Mouse (Mus musculus) E14TG2a.4 (cell line): ENCODE measurements around the gene Nrp1.
A peak's percentile ranks its signal among the peaks of the same experiment; 100 is the strongest.

Experiments
- H3K27me3 ChIP-seq: 2 replicates; pipeline ENCODE4 v1.6.1; 2014; ENCODE audit warnings: low read length, control low read depth; ENCODE audit not compliant: insufficient read depth
- H3K36me3 ChIP-seq: 2 replicates; pipeline ENCODE4 v1.6.1; 2014; ENCODE audit warnings: low read length, control low read depth; ENCODE audit not compliant: insufficient read depth
- H3K4me1 ChIP-seq: replicated peaks from 2 replicates; pipeline ENCODE4 v1.6.1; 2014; ENCODE audit warnings: low read depth, low read length, control low read depth
- H3K4me3 ChIP-seq: replicated peaks from 2 replicates; pipeline ENCODE4 v1.5.1; 2014; ENCODE audit warnings: mild to moderate bottlenecking, low read length
- H3K9me3 ChIP-seq: 2 replicates; pipeline ENCODE4 v1.6.1; 2014; ENCODE audit warnings: low read length, control low read depth
- CTCF ChIP-seq: conservative IDR thresholded peaks from 2 replicates; pipeline ENCODE4 v1.5.1; 2014; ENCODE audit warnings: low read length
- NANOG ChIP-seq: IDR thresholded peaks from 2 replicates; pipeline ENCODE4 v1.6.1; 2014; ENCODE audit warnings: borderline replicate concordance, low read length, mixed read lengths
- POU5F1 ChIP-seq: IDR thresholded peaks from 2 replicates; pipeline ENCODE4 v1.6.1; 2014; ENCODE audit warnings: low read length, borderline replicate concordance

Gene Nrp1

GRCm38 (mm10) chr8:128549738-128550137, 191.3 kb downstream of the Nrp1 start:
- no peak for TF ChIP-seq POU5F1
- TF ChIP-seq NANOG, result no peak
- no peak for TF ChIP-seq CTCF
- H3K36me3 ChIP-seq, result no peaks in the 10 kb centered on the region
- H3K9me3 ChIP-seq, result no peaks in the 10 kb centered on the region
- H3K27me3 ChIP-seq, result no peaks in the 10 kb centered on the region
- no peak overlapping the region for H3K4me3 ChIP-seq
- H3K4me1 ChIP-seq, result no peaks in the 10 kb centered on the region

- no peaks in the 10 kb centered on the region for H3K36me3 ChIP-seq
Measured at GRCm38 (mm10) chr8:128551421-128552139, 193.2 kb downstream of the Nrp1 start.

More at GRCm38 (mm10) chr8:128551421-128552139, 193.2 kb downstream of the Nrp1 start:
- Histone ChIP-seq H3K27me3 (no peaks in the 10 kb centered on the region), H3K4me1 (no peaks in the 10 kb centered on the region), H3K4me3 (no peak overlapping the region), H3K9me3 (no peaks in the 10 kb centered on the region)
- TF ChIP-seq CTCF, result peak; percentile 96
- no peak for TF ChIP-seq NANOG
- no peak for TF ChIP-seq POU5F1
